Mouse (Mus musculus) neural tube, embryonic 14.5 days (tissue): Measurements from ENCODE around the gene Ethe1. TPM values are rescaled to one million over a fixed set of nuclear protein-coding genes. Genes with fewer than 3 reads are reported as not detected.

ENCODE experiments used
- ATAC-seq: fragments of 200-750 bp; cut with Nextera tagmentation; 2 replicates; pipeline ENCODE4 v1.8.0; 2017; ENCODE audit warnings: low read depth, mild to moderate bottlenecking, moderate TSS enrichment, moderate library complexity
- H3K27ac ChIP-seq: fragments of 300-500 bp; sonication (generic); 2 replicates; pipeline ENCODE4 v1.5.1; 2014; ENCODE audit warnings: low read depth, mild to moderate bottlenecking, control low read depth, low read length, moderate library complexity, mixed read lengths
- H3K27me3 ChIP-seq: fragments of 300-500 bp; sonication (generic); 2 replicates; pipeline ENCODE4 v1.6.1; 2014; ENCODE audit warnings: low read length; ENCODE audit not compliant: control insufficient read depth, insufficient read depth
- H3K36me3 ChIP-seq: fragments of 300-500 bp; sonication (generic); 2 replicates; pipeline ENCODE4 v1.6.1; 2014; ENCODE audit warnings: low read length, mixed read lengths; ENCODE audit not compliant: control insufficient read depth, insufficient read depth
- H3K4me1 ChIP-seq: fragments of 300-500 bp; sonication (generic); 2 replicates; pipeline ENCODE4 v1.6.1; 2014; ENCODE audit warnings: low read length; ENCODE audit not compliant: control insufficient read depth, insufficient read depth
- H3K4me2 ChIP-seq: fragments of 300-500 bp; sonication (generic); 2 replicates; pipeline ENCODE4 v1.6.1; 2014; ENCODE audit warnings: mild to moderate bottlenecking, low read depth, low read length, control low read depth
- H3K4me3 ChIP-seq: fragments of 300-500 bp; sonication (generic); 2 replicates; pipeline ENCODE4 v1.5.1; 2014; ENCODE audit warnings: low read depth, low read length, control low read depth, mixed read lengths
- H3K9ac ChIP-seq: fragments of 300-500 bp; sonication (generic); replicated peaks from 2 replicates; pipeline ENCODE4 v1.6.1; 2014; ENCODE audit warnings: low read depth, mild to moderate bottlenecking, control low read depth, low read length, mixed read lengths
- H3K9me3 ChIP-seq: fragments of 300-500 bp; sonication (generic); 2 replicates; pipeline ENCODE4 v1.6.1; 2016; ENCODE audit warnings: low read length; ENCODE audit not compliant: control insufficient read depth
- WGBS: fragments of 180-500 bp; shearing (Covaris S2); extraction: QIAGEN DNeasy Blood & Tissue Kit; methylation state at CpG from one replicate; pipeline ENCODE4 v1.1.7; 2014; 5-methylcytosine and 5-hydroxymethylcytosine counted together
- polyA plus RNA-seq: library from polyadenylated mRNA; unstranded; fragments of >200 nt; fragmentation: Nextera tagmentation; extraction: Ambion mirVana; gene quantifications from 2 replicates; pipeline ENCODE4 v1.2.1, GENCODE M21; 2014

Gene Ethe1
- polyA plus RNA-seq, 1 experiment from 2014 or later, result 27.9 TPM

GRCm38 (mm10) chr7:24646486-24646885, 59.1 kb downstream of the Ethe1 start:
- Histone ChIP-seq H3K36me3 (no peaks in the 10 kb centered on the region), H3K4me1 (no peaks in the 10 kb centered on the region), H3K27ac (no peak overlapping the region), H3K27me3 (no peaks in the 10 kb centered on the region), H3K4me3 (no peak overlapping the region), H3K9me3 (no peaks in the 10 kb centered on the region), H3K9ac (no peak overlapping the region), H3K4me2 (no peak overlapping the region)
- no peak for ATAC-seq
- WGBS, result 82% methylated on average over 7 of the region's 7 CpGs

GRCm38 (mm10) chr7:24653681-24654080, 66.3 kb downstream of the Ethe1 start:
- no peak overlapping the region for H3K4me3 ChIP-seq
- H3K4me1 ChIP-seq, result no peaks in the 10 kb centered on the region
- H3K36me3 ChIP-seq, result no peaks in the 10 kb centered on the region
- H3K27me3 ChIP-seq, result no peaks in the 10 kb centered on the region
- no peak for ATAC-seq
- H3K9me3 ChIP-seq, result no peaks in the 10 kb centered on the region
- no peak overlapping the region for H3K9ac ChIP-seq
- H3K4me2 ChIP-seq, result no peak overlapping the region
- 25% methylated on average over 7 of the region's 7 CpGs for WGBS
- no peak overlapping the region for H3K27ac ChIP-seq

Other genes starting within 250 kb of the Ethe1 start
- not detected in 2 replicates for gene Lypd5, start 238.3 kb upstream of the Ethe1 start, polyA plus RNA-seq
- gene Kcnn4, start 217.3 kb upstream of the Ethe1 start, polyA plus RNA-seq, result 2.0 and 2.1 TPM in 2 replicates
- gene Smg9, start 187.9 kb upstream of the Ethe1 start, polyA plus RNA-seq, result 32.9 and 34.9 TPM in 2 replicates
- gene Irgc1, start 135.2 kb upstream of the Ethe1 start, polyA plus RNA-seq, result not detected in 2 replicates
- 0.81 and 1.6 TPM in 2 replicates for gene Plaur, start 125.1 kb upstream of the Ethe1 start, polyA plus RNA-seq
- gene Cadm4, start 105.5 kb upstream of the Ethe1 start, polyA plus RNA-seq, result 15.9 and 22.6 TPM in 2 replicates
- 165 and 211 TPM in 2 replicates for gene Zfp428, start 80.5 kb upstream of the Ethe1 start, polyA plus RNA-seq
- 1.6 and 2.2 TPM in 2 replicates for gene AC161166.1, start 75.1 kb upstream of the Ethe1 start, polyA plus RNA-seq
- gene Irgq, start 56.9 kb upstream of the Ethe1 start, polyA plus RNA-seq, result 21.5 and 27.0 TPM in 2 replicates
- gene Pinlyp, start 41.4 kb upstream of the Ethe1 start, polyA plus RNA-seq, result not detected in 2 replicates
- 54.1 and 57.4 TPM in 2 replicates for gene Xrcc1, start 41.3 kb upstream of the Ethe1 start, polyA plus RNA-seq
- 8.5 and 9.4 TPM in 2 replicates for gene Zfp575, start 98 bp downstream of the Ethe1 start, polyA plus RNA-seq
- gene Phldb3, start 23.2 kb downstream of the Ethe1 start, polyA plus RNA-seq, result not detected in 2 replicates
- gene Lypd3, start 49.0 kb downstream of the Ethe1 start, polyA plus RNA-seq, result 0.16 TPM in 1 of 2 replicates, not detected in the other
- not detected in 2 replicates for gene Tex101, start 89.1 kb downstream of the Ethe1 start, polyA plus RNA-seq
- not detected in 2 replicates for gene BC049730, start 121.7 kb downstream of the Ethe1 start, polyA plus RNA-seq
- gene Gm4763, start 139.4 kb downstream of the Ethe1 start, polyA plus RNA-seq, result not detected in 2 replicates
- gene Cd177, start 172.8 kb downstream of the Ethe1 start, polyA plus RNA-seq, result 0.11 TPM in 1 of 2 replicates, not detected in the other
- gene Ceacam10, start 189.7 kb downstream of the Ethe1 start, polyA plus RNA-seq, result 0.99 and 1.2 TPM in 2 replicates